Mouse (Mus musculus) gastrocnemius, adult 18-20 months (tissue): ENCODE measurements around the gene Gm17374. TPM values are rescaled to one million over a fixed set of nuclear protein-coding genes. Genes with fewer than 3 reads are reported as not detected.
"Not testable (repeated sequence)": the region's sequence is repeated elsewhere in the genome, so short reads cannot be mapped to it uniquely, and the experiment has no call there.

Source experiments
- DNase-seq: peaks from one replicate; pipeline ENCODE4 v3.0.0; 2021; ENCODE audit warnings: low spot score
- long read RNA-seq, 2 experiments: library from polyadenylated mRNA; stranded (forward); transcript quantifications; one replicate each; pipeline ENCODE4 v2.0.0; 2021
- total RNA-seq, 2 experiments: library from RNA; stranded (reverse); gene quantifications; 2 replicates each; pipeline ENCODE4 v1.2.3; 2021

Gm17374 gene
- not detected for total RNA-seq
- long read RNA-seq, experiment 1, partial matches to known transcripts: 0 of 1 reads
- long read RNA-seq, experiment 1, other reads (novel, unspliced or antisense): 1 of 1 reads
- long read RNA-seq, experiment 2: 0 reads

DNA sequence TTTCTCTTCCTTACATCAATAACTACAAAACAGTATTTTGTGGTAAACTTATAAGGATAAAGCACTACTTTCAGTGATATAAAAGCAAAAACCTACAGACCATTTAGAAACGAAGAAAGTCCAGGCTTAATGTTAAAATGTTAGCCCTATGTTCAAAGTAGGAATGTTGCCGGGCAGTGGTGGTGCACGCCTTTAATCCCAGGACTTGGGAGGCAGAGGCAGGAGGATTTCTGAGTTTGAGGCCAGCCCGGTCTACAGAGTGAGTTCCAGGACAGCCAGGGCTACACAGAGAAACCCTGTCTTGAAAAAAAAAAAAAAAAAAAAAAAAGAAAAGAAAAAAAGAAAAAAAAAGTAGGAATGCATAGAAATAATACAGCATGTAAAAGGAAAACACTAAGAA lies at the start of gene Gm17374:
Gene Gm17374 (plus strand): TSS at position 301 of the 400 bp plus-strand sequence.
- not testable (repeated sequence) for DNase-seq

DNA sequence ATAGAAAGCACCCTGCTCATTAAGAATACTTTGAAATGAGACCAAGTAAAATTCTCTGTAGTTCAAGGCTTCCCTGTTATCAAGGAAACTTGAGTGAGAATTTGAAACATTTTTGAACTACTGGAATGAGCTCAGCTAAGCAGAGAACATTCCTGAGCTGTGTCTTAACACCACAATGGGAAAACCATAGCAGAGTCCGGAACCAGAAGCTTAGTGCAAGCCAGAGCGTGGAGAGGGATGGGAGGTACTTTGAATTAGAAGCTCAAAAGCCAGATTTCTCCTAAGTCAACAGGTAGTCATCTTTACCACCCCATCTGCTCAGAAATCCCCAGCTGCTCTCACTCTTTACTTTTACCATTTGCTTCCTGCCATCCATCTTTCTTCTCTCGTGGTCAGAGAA lies 46.9 kb upstream of the Gm17374 start:
- no peak for DNase-seq

- DNase-seq: no peak
Observed at GRCm38 (mm10) chr2:140107641-140108040, 44.2 kb upstream of the Gm17374 start.

- no peak for DNase-seq
Observed at GRCm38 (mm10) chr2:140108945-140109344, 42.9 kb upstream of the Gm17374 start.

DNA sequence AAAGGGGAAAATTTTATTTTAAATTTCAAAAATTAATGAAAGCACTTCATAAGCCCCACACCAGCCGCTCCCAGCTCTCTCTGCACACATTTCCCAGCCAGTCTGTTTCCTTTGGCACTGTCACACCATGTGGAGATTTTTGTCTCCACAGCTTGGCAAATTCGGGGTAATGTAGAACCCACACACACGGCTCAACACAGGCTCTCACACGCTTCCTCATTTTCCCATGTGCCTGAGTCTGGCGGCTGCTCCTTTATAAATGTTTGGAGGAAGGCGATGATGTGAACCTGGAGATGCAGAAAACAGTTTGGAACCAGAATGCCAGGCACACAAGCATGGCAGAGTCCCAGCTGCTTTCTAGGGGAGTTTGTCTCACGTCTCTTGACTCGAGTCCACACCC lies 38.0 kb upstream of the Gm17374 start:
- no peak for DNase-seq

DNA sequence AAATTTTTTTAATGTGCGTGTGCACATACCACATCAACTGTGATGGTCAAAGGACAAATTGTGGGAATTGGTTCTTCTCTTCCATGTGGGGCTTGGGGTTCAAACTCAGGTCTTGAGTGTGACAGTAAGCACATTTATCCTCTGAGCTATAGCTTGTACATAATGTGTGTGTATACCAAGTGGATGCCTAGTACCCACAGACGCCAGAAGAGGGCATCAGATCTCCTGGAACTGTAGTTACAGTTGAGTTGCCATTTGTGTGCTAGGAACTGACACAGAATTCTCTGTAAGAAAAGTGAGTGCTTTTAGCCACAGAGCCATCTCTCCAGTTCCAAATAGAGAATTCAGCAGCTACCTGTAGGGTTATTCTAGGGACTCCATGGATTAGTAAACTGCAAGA lies 26.3 kb upstream of the Gm17374 start:
- no peak for DNase-seq

DNA sequence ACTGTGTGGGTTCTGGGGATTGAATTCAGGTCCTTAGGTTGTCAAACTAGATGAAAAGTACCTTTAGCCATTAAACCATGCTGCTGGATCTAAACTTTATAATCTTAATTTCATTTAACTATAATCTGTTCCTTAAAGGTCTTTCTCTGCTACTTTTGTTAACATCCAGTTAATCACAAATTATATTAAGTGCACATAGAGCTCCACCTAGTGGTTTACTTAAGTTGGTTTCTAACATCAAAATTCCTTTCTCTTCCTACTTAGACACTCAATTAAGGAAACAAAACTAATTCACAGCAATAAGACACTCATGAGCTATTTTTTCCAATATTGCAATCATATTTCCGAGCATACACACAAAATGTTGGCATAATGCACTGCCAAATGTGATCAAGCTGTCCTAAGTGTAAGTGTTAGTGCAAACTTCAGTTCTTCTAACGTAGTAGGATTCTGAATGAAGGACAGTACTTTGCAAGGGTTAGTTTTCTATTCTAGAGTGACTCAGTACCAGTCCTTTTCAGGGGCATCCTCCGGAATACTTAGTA lies 7.4 kb downstream of the Gm17374 start:
- no peak for DNase-seq

- no peak for DNase-seq
Observed at GRCm38 (mm10) chr2:140163351-140163854, 11.6 kb downstream of the Gm17374 start.

- no peak for DNase-seq
Observed at GRCm38 (mm10) chr2:140169057-140169456, 17.2 kb downstream of the Gm17374 start.

DNA sequence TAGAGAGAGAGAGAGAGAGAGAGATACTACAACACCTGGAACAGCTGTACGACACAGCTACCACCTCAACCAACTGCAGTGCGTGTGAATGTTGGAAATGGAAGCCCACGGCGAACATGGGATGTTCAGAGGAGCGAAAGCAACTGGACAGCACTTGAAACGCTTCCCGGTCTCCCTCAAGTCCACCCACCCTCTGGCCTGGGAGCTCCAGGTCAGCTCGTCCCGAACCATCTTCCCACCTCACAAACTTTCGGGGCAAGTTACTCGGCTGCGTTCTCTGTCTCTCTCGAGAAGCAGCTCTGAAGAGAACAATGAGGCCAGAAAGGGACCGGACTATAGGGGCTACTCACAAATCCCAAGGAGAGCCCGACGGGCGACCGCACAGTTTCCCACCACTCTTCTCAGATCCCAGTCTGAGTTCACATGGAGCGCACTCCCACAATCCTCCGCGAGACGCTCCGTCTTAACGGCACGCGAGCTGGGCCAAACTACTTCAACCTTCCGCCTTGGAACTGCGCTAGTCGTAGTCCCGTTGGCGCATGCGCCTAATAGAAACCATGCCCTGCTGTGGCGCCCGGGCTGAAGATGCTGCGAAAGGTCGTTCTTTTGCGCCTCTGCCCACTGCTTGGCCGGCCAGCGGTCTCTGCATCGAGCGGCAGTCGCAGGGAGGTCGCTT lies 18.4 kb downstream of the Gm17374 start, which contains the start of the genes Esf1 and Ndufaf5:
Gene Esf1 (minus strand): TSS at position 438 of the 676 bp plus-strand sequence.
Gene Ndufaf5 (plus strand): TSS at position 523 of the 676 bp plus-strand sequence.
- DNase-seq: peak; percentile 98

- no peak for DNase-seq
Observed at GRCm38 (mm10) chr2:140170803-140171553, 19.1 kb downstream of the Gm17374 start.

DNA sequence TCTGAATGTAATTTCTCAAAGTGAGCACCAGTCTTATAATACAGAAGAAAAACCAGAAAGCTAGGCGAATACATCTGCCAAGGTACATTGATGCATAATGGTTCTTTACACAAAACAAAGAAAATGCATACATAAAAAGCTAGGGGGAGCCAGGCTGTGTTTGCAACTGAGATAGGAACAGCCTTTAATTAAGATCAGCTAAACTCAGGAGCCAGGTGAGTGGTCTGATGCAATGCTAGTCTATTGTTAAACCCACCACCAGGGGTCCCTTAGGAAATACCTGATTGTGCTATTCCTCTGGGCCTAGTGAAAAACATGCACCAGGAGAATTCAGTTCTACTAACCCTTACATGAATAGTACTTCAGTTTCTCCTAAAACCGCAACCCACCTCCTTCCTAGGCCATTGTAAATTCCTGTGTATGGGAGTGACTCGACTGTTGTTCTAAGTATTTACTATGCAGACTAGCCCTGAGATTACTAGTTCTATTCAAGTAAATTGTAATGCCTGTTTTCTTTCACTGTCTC lies 33.9 kb downstream of the Gm17374 start:
- not testable (repeated sequence) for DNase-seq

DNA sequence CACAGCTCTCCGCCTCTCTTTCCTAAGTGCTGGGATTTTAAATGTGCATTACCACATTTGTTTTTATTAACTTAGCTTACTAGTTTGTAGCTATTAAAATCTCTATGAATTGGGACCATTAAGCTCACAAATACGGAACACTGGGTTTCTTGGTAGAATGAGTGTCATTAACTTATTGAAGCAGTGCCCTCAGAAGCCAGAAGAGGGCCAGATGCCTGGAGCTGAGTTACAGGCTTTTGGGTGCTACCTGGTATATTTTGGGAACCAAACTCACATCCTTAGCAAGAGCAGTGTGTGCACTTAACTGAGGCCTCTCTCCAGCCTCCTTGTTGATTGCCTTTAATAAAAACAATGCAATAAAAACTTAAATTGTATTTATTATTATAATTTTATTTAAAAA lies 48.9 kb downstream of the Gm17374 start:
- DNase-seq: no peak

DNA sequence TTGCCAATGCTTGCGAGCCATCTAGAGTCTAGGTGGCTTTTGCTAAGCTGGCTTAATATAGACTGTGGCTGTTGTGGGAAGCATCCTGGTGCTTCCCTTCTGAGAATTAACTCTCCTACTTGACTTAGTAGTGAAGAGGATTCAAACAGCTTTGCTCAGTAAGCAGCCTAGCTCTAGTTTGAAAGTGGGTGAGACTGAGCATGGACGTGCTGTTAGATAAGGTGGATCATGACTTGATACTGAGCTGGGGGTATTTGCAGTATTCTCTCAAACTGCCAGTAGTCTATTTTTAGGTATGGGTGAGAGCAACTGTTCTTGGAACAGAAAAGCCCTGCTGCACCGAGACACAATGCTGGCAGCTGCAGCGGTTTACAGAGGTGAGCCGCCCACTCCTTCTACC lies 50.7 kb downstream of the Gm17374 start:
- DNase-seq: no peak

Other genes with a start within 250 kb of the Gm17374 start
- gene Tasp1, start 85.2 kb upstream of the Gm17374 start, total RNA-seq: 1 to 10 TPM; 5.2 TPM
- gene Esf1, start 18.5 kb downstream of the Gm17374 start, total RNA-seq: 10 to 100 TPM; 11.9 TPM
- 10 to 100 TPM; 40.5 to 44.2 TPM for gene Ndufaf5, start 18.6 kb downstream of the Gm17374 start, total RNA-seq
- under 1 TPM in 1 of 2 experiments, not detected in 1; 0.19 TPM for gene Sel1l2, start 237.7 kb downstream of the Gm17374 start, total RNA-seq
- 10 to 100 TPM; 16.6 to 19.0 TPM for gene Macrod2, start 243.3 kb downstream of the Gm17374 start, total RNA-seq